Mouse (Mus musculus): ENCODE data around the gene Klhl29.
"Not testable (repeated sequence)": the region's sequence is repeated elsewhere in the genome, so short reads cannot be mapped to it uniquely, and the experiment has no call there.

The Klhl29 gene

DNA sequence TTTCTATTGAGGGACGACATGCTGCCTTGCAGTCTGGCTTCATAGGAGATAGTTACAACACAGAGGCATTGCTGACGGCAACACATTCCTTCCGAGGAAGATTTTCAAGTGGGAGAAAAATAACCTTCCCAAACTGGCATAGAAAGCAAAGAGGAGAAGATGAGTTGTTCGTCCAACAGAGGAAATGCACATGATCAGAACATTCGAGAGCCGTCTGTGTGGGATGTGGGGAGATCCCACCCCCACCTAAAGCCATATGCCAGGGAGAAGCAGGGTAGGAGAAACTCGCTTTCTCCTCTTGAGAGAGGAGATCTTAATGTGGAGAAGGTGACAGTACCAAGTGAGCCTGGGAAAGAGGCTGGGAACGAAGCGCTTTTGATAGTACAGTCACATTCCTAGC lies 22.1 kb downstream of the Klhl29 start:
- DNase-seq = no peak

- DNase-seq = no peak
Measured at GRCm38 (mm10) chr12:5352771-5353170, 22.7 kb downstream of the Klhl29 start.

DNA sequence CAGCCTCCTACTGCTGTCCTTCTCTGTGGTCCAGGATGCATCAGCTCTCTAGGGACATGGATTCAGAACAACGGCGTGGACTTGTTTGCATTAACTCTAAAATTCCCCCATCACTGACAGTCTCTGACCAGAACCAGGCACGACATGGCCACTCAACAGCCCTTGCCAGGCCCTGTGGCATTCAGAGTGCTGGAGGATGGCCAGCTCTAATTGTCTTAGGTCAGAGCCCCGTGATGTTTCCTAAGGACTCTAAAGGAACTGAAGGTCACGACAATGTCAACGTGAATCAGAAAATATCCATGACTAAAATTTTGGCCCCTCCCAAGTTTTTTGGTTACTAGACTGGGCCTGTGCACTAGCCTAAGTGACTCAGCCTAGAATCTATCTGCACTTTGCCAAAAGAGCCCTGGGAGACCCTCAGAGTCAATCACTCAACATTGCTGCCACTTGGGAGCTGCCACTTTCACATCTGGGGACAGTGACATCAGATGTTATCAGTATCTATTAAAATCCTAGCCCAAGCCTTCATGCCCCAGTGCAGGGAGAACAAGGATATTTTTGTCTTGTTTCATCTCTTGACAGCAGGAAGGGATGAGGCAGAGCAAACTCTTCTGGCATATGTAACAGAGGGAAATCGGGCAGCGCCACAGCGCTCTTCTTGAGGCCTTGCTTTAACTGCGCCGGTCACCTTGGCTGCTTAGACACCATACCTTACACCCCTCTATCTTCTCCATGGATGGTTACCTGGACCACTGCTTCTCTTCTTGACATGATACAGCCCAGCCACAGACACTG lies 24.8 kb downstream of the Klhl29 start:
- DNase-seq = no peak

GRCm38 (mm10) chr12:5345088-5345487 lies 30.4 kb downstream of the Klhl29 start:
- DNase-seq = no peak

- DNase-seq = not testable (repeated sequence)
Measured at GRCm38 (mm10) chr12:5344457-5344856, 31.0 kb downstream of the Klhl29 start.

DNA sequence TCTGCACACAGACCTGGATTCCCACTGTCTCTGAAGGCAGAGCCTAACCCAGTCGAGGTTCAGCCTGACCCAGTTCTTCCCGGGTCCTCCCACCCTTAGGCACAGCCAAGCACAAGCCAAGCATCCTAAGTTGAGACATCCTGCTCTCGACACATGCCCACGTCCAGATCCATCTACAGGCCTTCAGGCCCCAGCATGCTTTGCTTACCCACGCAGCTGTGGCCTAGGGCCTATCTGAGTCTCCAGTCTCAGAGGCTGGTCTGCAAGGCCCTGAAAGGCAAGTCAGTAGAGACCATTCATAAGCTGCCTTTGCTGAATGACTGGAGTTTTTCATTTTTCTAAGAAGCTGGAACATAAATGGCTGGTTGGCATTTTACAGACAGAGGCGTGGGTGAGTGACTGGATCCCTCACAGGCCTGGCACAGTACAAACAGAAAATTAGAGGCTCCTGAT lies 35.3 kb downstream of the Klhl29 start:
- no peak for DNase-seq

- DNase-seq = peak; percentile 42
Measured at GRCm38 (mm10) chr12:5336927-5337712, 38.4 kb downstream of the Klhl29 start.

- DNase-seq = no peak
Measured at GRCm38 (mm10) chr12:5336331-5336730, 39.2 kb downstream of the Klhl29 start.

DNA sequence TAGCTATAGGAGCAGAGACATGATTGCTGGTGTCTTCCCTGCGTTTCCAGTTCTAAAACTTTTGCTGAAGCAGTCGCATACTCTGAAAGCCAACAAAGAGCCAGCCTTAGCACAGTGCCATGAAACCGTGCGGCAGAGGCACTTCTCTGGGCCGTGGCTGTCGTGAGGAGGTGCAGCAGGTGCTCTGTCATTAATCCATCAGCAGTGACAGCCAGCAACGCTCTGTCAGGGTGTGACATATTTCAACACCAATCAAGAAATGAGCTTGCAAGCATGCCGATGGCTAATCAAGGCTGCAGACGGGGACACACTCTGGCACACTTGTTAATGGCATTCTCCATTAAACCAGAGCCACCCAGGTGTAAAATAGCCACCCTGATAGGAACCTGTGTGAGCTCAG lies 40.5 kb downstream of the Klhl29 start:
- DNase-seq = no peak

DNA sequence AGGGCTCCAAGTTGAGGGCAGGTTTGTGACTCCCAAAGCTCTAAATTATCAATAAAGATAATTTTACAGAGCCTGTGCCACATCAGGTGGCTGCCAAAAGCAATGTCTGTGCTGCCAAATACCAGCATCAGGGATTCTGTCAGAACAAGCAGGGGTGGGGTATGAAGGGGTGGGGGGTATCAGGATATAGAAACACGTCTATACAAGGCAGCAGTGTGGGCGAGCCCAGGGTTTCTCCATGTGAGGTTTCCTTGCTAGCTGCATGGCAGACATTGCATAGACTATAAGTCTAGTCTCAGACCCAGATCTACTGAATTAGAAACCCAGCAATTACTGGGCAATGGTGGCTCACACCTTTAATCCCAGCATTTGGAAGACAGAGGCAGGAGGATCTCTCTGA lies 41.3 kb downstream of the Klhl29 start:
- no peak for DNase-seq

DNA sequence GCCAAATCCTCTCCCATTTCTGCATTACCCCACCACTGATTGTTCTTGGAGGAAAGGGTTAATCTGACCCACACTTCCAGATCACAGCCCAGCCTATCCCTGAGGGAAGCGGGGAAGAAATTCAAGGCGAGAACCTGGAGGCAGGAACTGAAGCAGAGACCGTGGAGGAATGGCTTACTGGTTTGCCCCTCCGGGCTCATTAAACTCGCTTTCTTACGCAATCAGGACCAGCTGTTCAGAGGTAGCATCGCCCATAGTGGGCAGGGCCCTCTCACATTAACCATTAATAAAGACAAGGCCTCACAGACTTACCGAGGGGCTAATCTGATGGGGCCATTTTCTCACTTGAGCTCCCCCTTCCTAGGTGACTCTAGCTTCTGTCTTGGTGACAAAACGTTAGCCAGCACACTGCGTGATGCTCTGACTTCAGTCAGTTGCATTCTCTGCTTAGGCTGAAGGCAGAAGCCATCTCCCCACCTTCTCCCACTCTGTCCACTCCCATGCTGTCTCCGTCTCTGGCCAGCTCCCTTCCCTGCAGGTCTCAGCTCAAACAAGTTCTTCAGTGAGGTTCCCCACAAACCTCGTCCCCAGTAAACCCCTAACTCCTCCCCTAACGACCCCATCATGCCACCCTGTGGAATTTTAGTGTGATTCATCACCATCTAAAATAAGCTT lies 43.5 kb downstream of the Klhl29 start:
- no peak for DNase-seq

- DNase-seq = peak; percentile 19
Measured at GRCm38 (mm10) chr12:5330496-5331070, 44.9 kb downstream of the Klhl29 start.

DNA sequence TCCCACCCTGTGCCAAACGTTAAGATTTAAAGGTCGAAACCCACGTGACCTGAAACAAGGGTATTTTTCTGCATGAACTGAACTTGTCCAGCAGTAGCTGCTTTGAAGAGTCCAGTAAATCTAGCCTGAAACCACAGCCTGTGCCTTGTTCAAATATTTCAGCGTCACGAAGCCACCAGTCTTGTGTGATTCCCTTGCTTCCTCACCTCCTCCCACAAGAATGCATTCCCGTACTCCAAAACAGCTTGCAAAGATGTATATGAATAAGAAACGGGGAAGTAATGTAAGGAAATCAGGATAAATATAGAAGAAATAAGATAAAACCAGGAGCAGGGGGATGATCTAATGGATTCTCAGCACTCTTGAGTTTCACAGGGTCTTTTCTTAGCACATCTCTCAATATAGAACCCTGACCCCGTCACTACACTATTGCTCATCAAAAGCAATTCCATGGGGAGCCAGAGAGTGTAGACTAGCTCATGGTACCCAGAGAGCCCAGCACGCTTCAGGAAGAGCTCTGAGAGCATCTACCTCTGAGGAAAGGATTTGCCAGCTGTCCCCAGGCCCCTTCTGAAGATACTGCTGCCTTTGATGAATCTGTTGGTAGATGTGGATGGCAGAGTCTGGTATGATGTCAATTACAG lies 52.9 kb downstream of the Klhl29 start:
- DNase-seq = no peak

DNA sequence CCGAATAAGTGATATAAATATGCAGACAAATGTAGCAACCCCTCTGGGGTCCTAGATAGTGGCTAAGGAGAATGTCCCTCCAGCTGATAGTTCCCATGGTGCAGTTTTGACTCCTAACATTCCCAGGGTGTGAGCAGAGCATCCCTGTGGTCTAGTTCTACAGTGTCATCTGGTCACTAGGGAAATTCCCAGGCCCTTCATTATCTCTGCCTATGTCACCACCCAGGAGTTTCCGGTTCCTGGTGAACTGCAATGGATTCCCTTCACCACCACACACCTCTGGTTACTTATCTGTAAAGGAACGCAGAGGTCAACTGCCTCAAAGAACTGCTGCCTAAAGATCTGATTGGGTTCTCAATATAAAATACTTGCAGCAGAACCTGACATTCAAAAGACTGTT lies 54.5 kb downstream of the Klhl29 start:
- no peak for DNase-seq

GRCm38 (mm10) chr12:5319359-5319973 lies 56.0 kb downstream of the Klhl29 start:
- DNase-seq = no peak

DNA sequence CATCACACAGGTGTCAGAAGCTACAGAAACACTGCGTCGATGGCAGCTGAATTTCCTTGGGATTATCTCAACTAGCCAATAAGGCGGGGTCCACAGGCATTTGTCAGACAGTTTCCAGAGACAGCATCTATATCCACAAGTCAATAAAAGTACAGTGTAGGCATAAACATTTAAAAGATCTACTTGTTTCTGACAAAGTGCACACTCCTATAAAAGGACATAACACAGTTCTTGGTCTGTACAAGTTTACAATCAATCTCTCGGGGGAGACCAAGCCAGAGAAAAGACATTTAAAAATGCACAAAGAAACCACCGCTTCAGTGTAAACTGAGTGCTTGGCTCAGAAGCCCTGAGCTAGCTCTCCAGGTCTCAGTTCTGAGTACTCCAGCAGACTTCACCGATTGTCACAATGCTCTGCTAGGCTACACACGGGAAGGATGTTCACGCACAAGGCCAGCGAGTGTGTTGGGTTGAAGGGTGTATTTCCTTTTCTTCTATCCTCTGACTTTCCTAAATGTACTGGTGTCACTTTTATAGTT lies 59.4 kb downstream of the Klhl29 start:
- DNase-seq = no peak

DNA sequence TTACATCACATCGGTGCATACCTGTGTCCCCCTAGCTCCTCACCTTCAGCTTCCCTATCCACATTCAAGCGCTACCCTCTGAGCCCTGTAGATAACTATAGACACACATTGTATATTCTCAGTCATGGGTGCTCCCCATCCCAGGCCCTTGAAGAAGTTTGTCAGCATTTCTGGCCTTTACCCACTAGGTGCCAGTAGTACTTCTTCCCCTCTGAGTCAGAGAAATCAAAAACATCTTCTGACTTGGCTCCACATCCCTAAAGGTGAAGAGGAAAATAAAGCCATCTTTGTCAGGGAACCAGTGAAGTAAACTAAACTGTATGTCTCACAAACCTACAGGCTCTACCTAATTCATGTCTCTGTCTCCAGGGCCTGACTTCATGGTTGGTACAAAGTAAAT lies 67.6 kb downstream of the Klhl29 start:
- no peak for DNase-seq

DNA sequence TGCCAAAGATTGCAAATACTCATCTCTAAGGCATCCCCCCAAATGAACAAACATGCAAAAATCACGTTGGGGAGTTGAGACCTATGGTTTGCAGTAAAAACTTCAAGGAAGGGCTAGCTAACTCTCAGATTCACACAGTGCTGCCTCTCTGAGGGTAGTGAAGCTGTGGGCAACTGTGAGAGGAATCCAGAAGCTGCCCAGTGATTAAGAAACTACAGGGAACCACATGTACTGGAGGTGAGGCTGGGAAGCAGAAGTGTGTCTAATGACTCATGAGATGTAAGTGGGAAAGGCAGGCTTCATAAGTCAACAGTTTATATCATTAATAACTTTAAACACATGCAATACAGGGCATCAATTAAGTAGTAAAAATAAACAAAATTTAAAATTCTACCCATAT lies 70.0 kb downstream of the Klhl29 start:
- no peak for DNase-seq

DNA sequence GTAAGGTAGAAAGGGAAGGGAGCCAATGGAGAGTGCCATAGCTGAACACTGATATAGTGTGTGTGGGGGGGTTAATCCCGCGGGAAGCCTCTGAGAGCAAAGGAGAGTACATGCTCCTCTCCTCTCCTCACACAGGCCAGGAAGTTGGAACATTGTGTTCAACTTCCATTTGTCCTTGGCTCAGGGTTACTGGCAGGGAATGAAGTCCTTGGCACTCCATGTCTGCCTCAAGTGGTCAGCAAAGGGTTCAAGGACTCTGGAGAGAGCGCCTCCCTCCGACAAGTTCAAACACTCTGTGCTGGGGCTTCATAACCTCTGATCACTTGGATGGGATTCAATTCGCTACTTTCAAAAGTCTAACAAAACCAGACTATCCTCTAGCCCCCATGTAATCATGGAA lies 71.6 kb downstream of the Klhl29 start:
- DNase-seq = no peak

GRCm38 (mm10) chr12:5303100-5303499 lies 72.4 kb downstream of the Klhl29 start:
- no peak for DNase-seq

DNA sequence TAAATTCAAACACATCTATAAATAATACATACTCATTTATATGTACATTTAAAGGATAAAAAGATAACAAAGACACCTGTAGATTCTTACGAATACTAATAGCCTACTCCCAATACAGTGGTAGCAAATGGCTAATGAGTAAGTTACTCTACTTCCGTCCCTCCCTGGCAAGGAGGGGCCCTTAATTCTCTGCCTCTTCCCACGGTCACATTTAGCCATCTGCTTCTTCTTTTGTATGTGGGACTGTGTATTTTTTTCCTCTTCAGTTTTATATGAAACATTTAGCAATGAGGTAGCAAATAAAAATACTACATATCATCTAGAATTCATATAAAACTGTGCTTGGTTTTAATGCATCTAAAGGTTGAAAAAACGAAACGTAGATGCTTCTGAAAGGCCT lies 73.6 kb downstream of the Klhl29 start:
- no peak for DNase-seq

DNA sequence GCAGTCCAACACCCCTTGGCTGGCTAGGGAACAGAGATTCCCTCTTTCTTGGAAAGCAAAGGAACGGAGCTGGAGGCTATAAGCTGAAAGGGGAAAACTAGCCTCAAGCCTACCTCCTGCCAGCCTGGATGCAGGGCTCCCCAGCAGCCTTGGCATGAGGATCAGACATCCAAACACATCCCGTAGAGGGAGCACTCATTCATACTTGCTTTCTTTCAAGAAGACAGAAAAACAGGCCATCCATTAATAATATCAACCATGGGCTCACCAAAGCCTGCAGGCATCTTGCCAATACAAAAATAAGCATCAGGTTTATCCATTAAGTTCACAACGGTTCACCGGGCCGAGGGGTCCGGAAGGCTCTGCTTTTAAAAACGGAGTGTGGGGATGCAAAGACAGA lies 79.1 kb downstream of the Klhl29 start:
- peak; percentile 28 for DNase-seq

Measured in cerebellum, adult 9-10 months (tissue).